In genomic region chr2:91051917-91052316, GRCm38 (mm10) we compare ENCODE assay signal across 16 mouse cellular contexts.
"Had no signal": no experiment of that assay in that cellular context is flagged by ENCODE, and none has a peak within 500 bp of the region (broad histone marks: within the 10 kb centered on the region; RNA-seq: fewer than 3 reads in every experiment).

No protein-coding gene starts in this region.

- H3K9me3 ChIP-seq: limb, embryonic 10.5 days; midbrain, embryonic 10.5 days; neural tube, embryonic 15.5 days had no signal

- H3K9ac ChIP-seq: neural tube, embryonic 15.5 days had no signal

- H3K4me3 ChIP-seq: left cerebral cortex, adult 2 months; limb, embryonic 10.5 days; midbrain, embryonic 10.5 days; myocyte; neural tube, embryonic 15.5 days had no signal

- DNase-seq: kidney, adult 8-10 months; kidney, postnatal 25 days; layer of hippocampus, adult 9-11 months; lung, adult 2 months; midbrain, embryonic 14.5 days; right cerebral cortex, adult 18-20 months; right cerebral cortex, postnatal 25 days; thymus, postnatal 4 days had no signal

- H3K27ac ChIP-seq: left cerebral cortex, adult 2 months; limb, embryonic 10.5 days; midbrain, embryonic 10.5 days; neural tube, embryonic 15.5 days had no signal

- H3K27me3 ChIP-seq: neural tube, embryonic 15.5 days had no signal

- ATAC-seq: inflammation-experienced regulatory T-cells, adult 6 months; intestine, postnatal 0 days; lung, postnatal 0 days had no signal

- H3K4me2 ChIP-seq: neural tube, embryonic 15.5 days had no signal
